Mouse (Mus musculus): ENCODE measurements around the gene Smg5. TPM values are rescaled to one million over a fixed set of nuclear protein-coding genes. Genes with fewer than 3 reads are reported as not detected.
"Not testable (repeated sequence)": the region's sequence is repeated elsewhere in the genome, so short reads cannot be mapped to it uniquely, and the experiment has no call there.

The Smg5 gene
- polyA plus RNA-seq, 1 experiment from 2014 or later: 83.3 TPM

- Histone ChIP-seq H3K36me3 (peaks cover 68% of the 10 kb centered on the region), H3K27ac (no peak overlapping the region), H3K9me3 (replicated peaks) (no peaks in the 10 kb centered on the region), H3K4me3 (no peak overlapping the region), H3K9ac (no peak overlapping the region), H3K4me1 (peaks cover 30% of the 10 kb centered on the region), H3K27me3 (peaks cover 20% of the 10 kb centered on the region), H3K4me2 (replicated peaks) (no peak overlapping the region)
- ATAC-seq (ENCODE audit: low FRiP score): no peak
- WGBS: 78% methylated on average over 6 of the region's 6 CpGs
These were observed 25.0 kb downstream of the Smg5 start for GRCm38 (mm10) chr3:88361096-88361495.

GRCm38 (mm10) chr3:88361612-88362313 lies 25.7 kb downstream of the Smg5 start:
- Histone ChIP-seq H3K27ac (no peak overlapping the region), H3K9me3 (replicated peaks) (no peaks in the 10 kb centered on the region), H3K4me2 (replicated peaks) (no peak overlapping the region), H3K36me3 (peaks cover 62% of the 10 kb centered on the region), H3K9ac (no peak overlapping the region), H3K4me3 (no peak overlapping the region), H3K27me3 (peaks cover 22% of the 10 kb centered on the region), H3K4me1 (peaks cover 30% of the 10 kb centered on the region)
- 88% methylated on average over 2 of the region's 2 CpGs for WGBS
- ATAC-seq (ENCODE audit: low FRiP score): no peak

- Histone ChIP-seq H3K36me3 (peaks cover 44% of the 10 kb centered on the region), H3K27me3 (peaks cover 22% of the 10 kb centered on the region), H3K9me3 (replicated peaks) (no peaks in the 10 kb centered on the region), H3K9ac (no peak overlapping the region), H3K4me1 (peaks cover 30% of the 10 kb centered on the region), H3K4me2 (replicated peaks) (no peak overlapping the region), H3K4me3 (no peak overlapping the region), H3K27ac (no peak overlapping the region)
- 46% methylated on average over 4 of the region's 4 CpGs for WGBS
- ATAC-seq (ENCODE audit: low FRiP score): no peak
These were observed 27.6 kb downstream of the Smg5 start for GRCm38 (mm10) chr3:88363700-88364099.

- Histone ChIP-seq H3K9ac (no peak within 1 kb of the TSS), H3K27me3 (peaks cover 22% of the 10 kb centered on the region), H3K4me3 (no peak within 1 kb of the TSS), H3K27ac (no peak within 1 kb of the TSS; the same call in 1 of the 2 replicates), H3K4me2 (replicated peaks) (peak within 1 kb of the TSS; percentile 22), H3K4me1 (peaks cover 25% of the 10 kb centered on the region), H3K36me3 (peaks cover 38% of the 10 kb centered on the region), H3K9me3 (replicated peaks) (no peaks in the 10 kb centered on the region)
- 2% methylated on average over 16 of the region's 16 CpGs for WGBS
- ATAC-seq (ENCODE audit: low FRiP score): no peak
These were observed 28.3 kb downstream of the Smg5 start, which contains the start of gene Paqr6 for GRCm38 (mm10) chr3:88364337-88364736. TSS of gene Paqr6 (plus strand) at chr3:88364584.

- Histone ChIP-seq H3K9me3 (replicated peaks) (peaks cover 8% of the 10 kb centered on the region), H3K36me3 (peaks cover 23% of the 10 kb centered on the region), H3K4me3 (no peak overlapping the region), H3K27me3 (peaks cover 22% of the 10 kb centered on the region), H3K4me2 (replicated peaks) (peak overlapping the region; percentile 14), H3K27ac (no peak overlapping the region), H3K4me1 (peaks cover 15% of the 10 kb centered on the region), H3K9ac (no peak overlapping the region)
- no peak for ATAC-seq (ENCODE audit: low FRiP score)
- WGBS: 42% methylated on average over 34 of the region's 34 CpGs
These were observed 29.8 kb downstream of the Smg5 start for GRCm38 (mm10) chr3:88365705-88366361.

GRCm38 (mm10) chr3:88366830-88367428 lies 30.9 kb downstream of the Smg5 start:
- H3K4me2 ChIP-seq (replicated peaks): peak overlapping the region; percentile 47
- WGBS: 1% methylated on average over 20 of the region's 22 CpGs
- peak overlapping the region; percentile 72 for H3K27ac ChIP-seq
- H3K9me3 ChIP-seq (replicated peaks); H3K9ac ChIP-seq: not testable (repeated sequence)
- peaks cover 12% of the 10 kb centered on the region for H3K36me3 ChIP-seq
- H3K4me1 ChIP-seq: peaks cover 15% of the 10 kb centered on the region
- H3K27me3 ChIP-seq: peaks cover 22% of the 10 kb centered on the region
- peak overlapping the region; percentile 24 for H3K4me3 ChIP-seq
- peak; percentile 90 for ATAC-seq (ENCODE audit: low FRiP score)

GRCm38 (mm10) chr3:88367517-88367916 lies 31.5 kb downstream of the Smg5 start:
- H3K4me3 ChIP-seq; H3K36me3 ChIP-seq; H3K27ac ChIP-seq; H3K9ac ChIP-seq; H3K4me2 ChIP-seq (replicated peaks); H3K9me3 ChIP-seq (replicated peaks): not testable (repeated sequence)
- Histone ChIP-seq H3K27me3 (peaks cover 22% of the 10 kb centered on the region), H3K4me1 (peaks cover 15% of the 10 kb centered on the region)
- WGBS: 47% methylated on average over 4 of the region's 7 CpGs
- ATAC-seq (ENCODE audit: low FRiP score): peak; percentile 47; the same call in 1 of the 2 replicates

- H3K27ac ChIP-seq; H3K9me3 ChIP-seq (replicated peaks); H3K4me3 ChIP-seq; H3K4me2 ChIP-seq (replicated peaks); ATAC-seq (ENCODE audit: low FRiP score); H3K9ac ChIP-seq; H3K36me3 ChIP-seq: not testable (repeated sequence)
- Histone ChIP-seq H3K4me1 (peaks cover 15% of the 10 kb centered on the region), H3K27me3 (peaks cover 22% of the 10 kb centered on the region)
- WGBS: 84% methylated on average over 7 of the region's 7 CpGs
These were observed 32.5 kb downstream of the Smg5 start for GRCm38 (mm10) chr3:88368511-88368910.

GRCm38 (mm10) chr3:88372643-88373042 lies 36.6 kb downstream of the Smg5 start, which contains the start of gene Bglap3:
TSS of gene Bglap3 (minus strand) at chr3:88372743.
- not testable (repeated sequence) for H3K4me3 ChIP-seq; H3K27ac ChIP-seq; H3K36me3 ChIP-seq; ATAC-seq (ENCODE audit: low FRiP score); H3K9ac ChIP-seq; H3K4me1 ChIP-seq; H3K27me3 ChIP-seq; H3K4me2 ChIP-seq (replicated peaks); H3K9me3 ChIP-seq (replicated peaks)
- 90% methylated on average over 9 of the region's 9 CpGs for WGBS

- not testable (repeated sequence) for H3K27me3 ChIP-seq; H3K4me1 ChIP-seq; H3K4me3 ChIP-seq; H3K36me3 ChIP-seq; H3K9me3 ChIP-seq (replicated peaks)
- Histone ChIP-seq H3K4me2 (replicated peaks) (peak overlapping the region; percentile 37), H3K27ac (peak overlapping the region; percentile 66), H3K9ac (peak overlapping the region; percentile 27; the same call in 1 of the 2 replicates)
- WGBS: 10% methylated on average over 18 of the region's 19 CpGs
- peak; percentile 89 for ATAC-seq (ENCODE audit: low FRiP score)
These were observed 39.9 kb downstream of the Smg5 start for GRCm38 (mm10) chr3:88375750-88376626.

GRCm38 (mm10) chr3:88376644-88377043 lies 40.6 kb downstream of the Smg5 start:
- H3K4me3 ChIP-seq: not testable (repeated sequence)
- ATAC-seq (ENCODE audit: low FRiP score): peak; percentile 51
- peak overlapping the region; percentile 37; the same call in 1 of the 2 replicates for H3K4me2 ChIP-seq (replicated peaks)

GRCm38 (mm10) chr3:88378599-88378998 lies 42.5 kb downstream of the Smg5 start, which contains the start of gene Bglap2:
TSS of gene Bglap2 (minus strand) at chr3:88378699.
- WGBS: 84% methylated on average over 5 of the region's 5 CpGs
- not testable (repeated sequence) for H3K27me3 ChIP-seq; H3K9me3 ChIP-seq (replicated peaks); H3K4me1 ChIP-seq; ATAC-seq (ENCODE audit: low FRiP score); H3K27ac ChIP-seq; H3K4me2 ChIP-seq (replicated peaks); H3K4me3 ChIP-seq; H3K36me3 ChIP-seq; H3K9ac ChIP-seq

More at GRCm38 (mm10) chr3:88376644-88377043, 40.6 kb downstream of the Smg5 start:
- not testable (repeated sequence) for H3K9ac ChIP-seq; H3K4me1 ChIP-seq; H3K36me3 ChIP-seq; H3K27me3 ChIP-seq; H3K9me3 ChIP-seq (replicated peaks)
- 24% methylated on average over 5 of the region's 7 CpGs for WGBS
- peak overlapping the region; percentile 66 for H3K27ac ChIP-seq

Measured in hindbrain, embryonic 12.5 days (tissue).